Mouse (Mus musculus) heart, embryonic 11.5 days (tissue): ENCODE results near the gene Cux1. TPM values are rescaled to one million over a fixed set of nuclear protein-coding genes. Genes with fewer than 3 reads are reported as not detected.

Experiments used
- microRNA-seq: library from miRNA; unstranded; fragments of <30 nt; microRNA quantifications from one replicate; pipeline ENCODE4, GENCODE M21; 2016; ENCODE audit warnings: borderline number of aligned reads
- polyA plus RNA-seq: library from polyadenylated mRNA; unstranded; fragments of >200 nt; fragmentation: Nextera tagmentation; extraction: Ambion mirVana; gene quantifications from 2 replicates; pipeline ENCODE4 v1.2.1, GENCODE M21; 2014

The Cux1 gene
- polyA plus RNA-seq, 1 experiment from 2014 or later = 67.5 TPM

Small RNA genes within 50 kb of the gene (microRNA-seq; reads per million reads assigned to microRNA genes)
- not detected for gene Mir721

Other genes starting within 250 kb of the Cux1 start
- gene Myl10, start 125.7 kb upstream of the Cux1 start, polyA plus RNA-seq = not detected in 2 replicates